Mouse (Mus musculus): ENCODE measurements around the gene Tpsb2. TPM values are rescaled to one million over a fixed set of nuclear protein-coding genes. Genes with fewer than 3 reads are reported as not detected.

Gene Tpsb2
- polyA plus RNA-seq, 1 experiment from 2014 or later: 1.4 TPM

DNA sequence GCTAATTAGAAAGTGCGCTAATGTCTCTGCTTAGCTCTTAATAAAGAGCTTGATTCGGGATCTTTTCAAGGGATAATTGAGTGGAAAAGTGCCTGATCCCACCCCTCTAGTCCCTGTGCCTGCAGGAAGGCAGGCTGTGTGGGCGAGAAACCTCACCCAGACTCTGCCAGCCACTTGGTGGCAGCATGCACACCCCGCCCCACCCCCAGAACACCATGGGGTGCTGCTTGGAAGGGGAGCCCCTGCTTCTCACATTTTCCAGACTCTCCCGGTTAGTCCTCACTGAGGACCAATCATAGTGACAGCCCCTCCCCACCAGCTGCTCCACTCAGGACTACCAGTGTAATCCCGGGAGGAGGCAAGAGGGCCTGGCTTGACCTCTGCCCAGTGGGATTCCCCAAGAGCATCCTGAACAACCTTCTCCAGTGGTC lies 39.9 kb downstream of the Tpsb2 start:
- H3K9ac ChIP-seq (ENCODE audit: low read length): no peak overlapping the region; the same call in 1 of the 2 replicates
- H3K4me1 ChIP-seq (ENCODE audit: control insufficient read depth in 2 of 2, insufficient read depth in 2 of 2, low read length in 2 of 2): peaks cover 57 to 66% of the 10 kb centered on the region in 2 experiments
- ATAC-seq (ENCODE audit: insufficient number of reproducible peaks, insufficient read depth, low FRiP score, low read depth): no peak
- WGBS: 15% methylated on average over 6 of the region's 6 CpGs
- no peaks in the 10 kb centered on the region for H3K9me3 ChIP-seq (ENCODE audit: control insufficient read depth, low read length)
- H3K36me3 ChIP-seq (ENCODE audit: control insufficient read depth, insufficient read depth, low read length): 0 out of 2 replicates have a peak, but pooled peaks cover 4% of the 10 kb centered on the region
- no peak overlapping the region for H3K4me3 ChIP-seq (ENCODE audit: control insufficient read depth in 1 of 2, insufficient read depth in 1 of 2, low read depth in 1 of 2, low read length in 2 of 2)
- peak overlapping the region; percentile 10; the same call in 1 of the 2 replicates for H3K4me2 ChIP-seq (ENCODE audit: low read length)
- peak overlapping the region; percentile 60 to 69 for H3K27ac ChIP-seq (replicated peaks in 1 of 2; ENCODE audit: control insufficient read depth in 1 of 2, insufficient read depth in 1 of 2, low read depth in 2 of 2, low read length in 2 of 2)
- no peaks in the 10 kb centered on the region for H3K27me3 ChIP-seq (ENCODE audit: control insufficient read depth, insufficient read depth, low read length)

DNA sequence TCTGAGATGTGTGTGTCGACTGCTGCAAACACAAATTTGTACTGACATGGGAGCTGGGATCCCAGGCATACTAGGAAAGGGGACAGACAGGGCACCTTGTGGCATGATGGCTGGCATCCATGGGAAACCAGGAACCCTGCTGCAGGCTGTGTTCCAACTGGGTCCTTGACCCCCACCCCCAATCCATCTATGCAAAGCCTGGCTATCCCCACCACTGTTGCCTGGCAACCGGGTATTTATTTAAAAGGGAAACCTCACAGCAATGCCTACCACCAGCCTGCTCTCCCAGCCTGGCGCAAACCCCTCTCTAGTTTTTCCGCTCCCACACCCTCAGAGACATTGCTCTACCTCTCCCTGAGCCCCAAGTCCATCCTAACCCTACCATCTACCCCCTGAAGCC lies 41.2 kb downstream of the Tpsb2 start:
- WGBS: 58% methylated on average over 4 of the region's 4 CpGs
- H3K4me1 ChIP-seq (ENCODE audit: control insufficient read depth in 2 of 2, insufficient read depth in 2 of 2, low read length in 2 of 2): peaks cover 63 to 72% of the 10 kb centered on the region in 2 experiments
- no peak overlapping the region for H3K4me3 ChIP-seq (ENCODE audit: control insufficient read depth in 1 of 2, insufficient read depth in 1 of 2, low read depth in 1 of 2, low read length in 2 of 2)
- peak overlapping the region in 1 of 2 experiments; percentile 60 for H3K27ac ChIP-seq (replicated peaks in 1 of 2; ENCODE audit: control insufficient read depth in 1 of 2, insufficient read depth in 1 of 2, low read depth in 2 of 2, low read length in 2 of 2)
- H3K4me2 ChIP-seq (ENCODE audit: low read length): no peak overlapping the region
- no peaks in the 10 kb centered on the region for H3K9me3 ChIP-seq (ENCODE audit: control insufficient read depth, low read length)
- no peak overlapping the region for H3K9ac ChIP-seq (ENCODE audit: low read length)
- 0 out of 2 replicates have a peak, but pooled peaks cover 4% of the 10 kb centered on the region for H3K36me3 ChIP-seq (ENCODE audit: control insufficient read depth, insufficient read depth, low read length)
- no peaks in the 10 kb centered on the region for H3K27me3 ChIP-seq (ENCODE audit: control insufficient read depth, insufficient read depth, low read length)
- ATAC-seq (ENCODE audit: insufficient number of reproducible peaks, insufficient read depth, low FRiP score, low read depth): no peak

DNA sequence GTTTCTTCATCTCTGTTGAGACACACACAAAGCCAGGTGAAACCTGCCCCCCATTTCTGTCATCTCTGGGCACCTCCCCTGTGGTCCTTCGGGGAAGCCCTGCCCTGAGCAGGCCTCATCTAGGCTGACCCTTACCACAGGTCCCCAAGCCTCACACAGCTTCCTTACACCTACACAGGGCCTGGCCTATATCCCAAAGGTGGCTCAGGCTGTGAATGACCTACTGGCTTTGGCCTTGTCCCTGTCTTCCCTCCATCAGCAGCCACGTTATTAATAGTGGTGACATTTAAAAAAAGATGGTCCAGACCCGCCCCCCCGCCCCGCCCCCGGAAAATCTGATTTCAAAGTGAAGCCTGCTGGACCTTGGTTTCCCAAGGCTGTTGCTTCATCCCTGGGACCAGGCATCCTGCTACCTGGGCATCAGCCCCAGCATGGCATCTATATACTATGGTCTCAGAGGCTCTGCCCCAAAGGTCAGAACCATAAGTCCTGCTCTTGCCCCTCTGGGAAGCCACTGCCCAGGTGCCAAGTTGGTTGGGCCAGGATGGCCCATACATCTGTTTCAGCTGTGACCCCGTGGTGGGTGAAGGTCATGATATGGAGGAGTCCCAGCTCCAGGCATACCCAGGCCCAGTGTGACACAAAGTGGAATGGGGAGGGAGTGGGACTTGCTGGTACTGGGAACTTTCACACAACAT lies 42.3 kb downstream of the Tpsb2 start:
- H3K4me3 ChIP-seq (ENCODE audit: control insufficient read depth in 1 of 2, insufficient read depth in 1 of 2, low read depth in 1 of 2, low read length in 2 of 2): no peak overlapping the region
- H3K9ac ChIP-seq (ENCODE audit: low read length): no peak overlapping the region
- peaks cover 63 to 72% of the 10 kb centered on the region in 2 experiments for H3K4me1 ChIP-seq (ENCODE audit: control insufficient read depth in 2 of 2, insufficient read depth in 2 of 2, low read length in 2 of 2)
- 0 out of 2 replicates have a peak, but pooled peaks cover 4% of the 10 kb centered on the region for H3K36me3 ChIP-seq (ENCODE audit: control insufficient read depth, insufficient read depth, low read length)
- H3K27ac ChIP-seq (replicated peaks in 1 of 2; ENCODE audit: control insufficient read depth in 1 of 2, insufficient read depth in 1 of 2, low read depth in 2 of 2, low read length in 2 of 2): peak overlapping the region; percentile 46 to 60; a peak in 2 of 4 replicates
- no peaks in the 10 kb centered on the region for H3K9me3 ChIP-seq (ENCODE audit: control insufficient read depth, low read length)
- H3K4me2 ChIP-seq (ENCODE audit: low read length): no peak overlapping the region
- WGBS: 62% methylated on average over 7 of the region's 7 CpGs
- H3K27me3 ChIP-seq (ENCODE audit: control insufficient read depth, insufficient read depth, low read length): no peaks in the 10 kb centered on the region
- ATAC-seq (ENCODE audit: insufficient number of reproducible peaks, insufficient read depth, low FRiP score, low read depth): no peak

DNA sequence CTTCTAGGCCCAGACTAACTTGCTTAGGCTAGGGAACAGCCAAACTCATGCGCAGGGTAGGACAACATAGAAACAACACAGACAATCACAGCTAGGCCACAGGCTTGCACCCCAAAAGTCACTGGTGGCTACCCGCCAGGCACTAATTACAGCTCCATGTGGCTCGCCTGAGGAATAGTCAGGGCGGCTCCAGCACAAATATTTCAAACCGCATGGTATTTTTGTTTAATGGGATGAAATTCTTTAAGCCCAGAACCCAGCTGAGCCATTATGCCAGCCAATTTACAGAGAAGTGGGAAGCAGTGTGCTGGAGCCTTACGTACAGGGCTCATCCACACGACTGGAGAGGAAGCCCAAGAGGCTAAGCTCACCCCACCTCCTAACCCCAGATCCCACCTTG lies 43.5 kb downstream of the Tpsb2 start:
- H3K27ac ChIP-seq (replicated peaks in 1 of 2; ENCODE audit: control insufficient read depth in 1 of 2, insufficient read depth in 1 of 2, low read depth in 2 of 2, low read length in 2 of 2): peak overlapping the region; percentile 60 to 65
- H3K36me3 ChIP-seq (ENCODE audit: control insufficient read depth, insufficient read depth, low read length): no peaks in the 10 kb centered on the region
- H3K9ac ChIP-seq (ENCODE audit: low read length): no peak overlapping the region
- H3K4me2 ChIP-seq (ENCODE audit: low read length): no peak overlapping the region
- H3K4me1 ChIP-seq (ENCODE audit: control insufficient read depth in 2 of 2, insufficient read depth in 2 of 2, low read length in 2 of 2): peaks cover 70 to 77% of the 10 kb centered on the region in 2 experiments
- H3K27me3 ChIP-seq (ENCODE audit: control insufficient read depth, insufficient read depth, low read length): no peaks in the 10 kb centered on the region
- WGBS: 79% methylated on average over 7 of the region's 7 CpGs
- no peaks in the 10 kb centered on the region for H3K9me3 ChIP-seq (ENCODE audit: control insufficient read depth, low read length)
- ATAC-seq (ENCODE audit: insufficient number of reproducible peaks, insufficient read depth, low FRiP score, low read depth): no peak
- no peak overlapping the region for H3K4me3 ChIP-seq (ENCODE audit: control insufficient read depth in 1 of 2, insufficient read depth in 1 of 2, low read depth in 1 of 2, low read length in 2 of 2)

DNA sequence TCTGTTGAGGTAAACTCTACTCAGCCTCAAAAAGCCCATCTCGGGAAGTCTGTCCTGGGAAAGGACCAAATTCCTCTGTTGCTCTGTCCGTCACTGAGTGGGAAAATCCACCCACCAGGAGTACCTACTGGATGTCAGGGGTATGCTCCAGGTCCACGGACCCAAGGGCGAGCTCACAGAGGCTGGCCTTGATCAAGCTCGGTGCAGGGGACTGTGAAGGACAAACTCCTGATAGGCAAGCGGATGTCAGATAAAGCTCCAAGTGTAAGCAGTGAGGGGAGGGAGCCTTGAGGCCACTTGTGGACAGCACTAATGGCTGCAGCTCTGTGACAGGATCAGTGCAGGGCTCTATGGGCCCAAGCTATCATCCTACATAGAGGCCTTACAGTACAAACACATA lies 44.1 kb downstream of the Tpsb2 start:
- ATAC-seq (ENCODE audit: insufficient number of reproducible peaks, insufficient read depth, low FRiP score, low read depth): peak; percentile 29; the same call in 1 of the 2 replicates
- H3K4me2 ChIP-seq (ENCODE audit: low read length): no peak overlapping the region

DNA sequence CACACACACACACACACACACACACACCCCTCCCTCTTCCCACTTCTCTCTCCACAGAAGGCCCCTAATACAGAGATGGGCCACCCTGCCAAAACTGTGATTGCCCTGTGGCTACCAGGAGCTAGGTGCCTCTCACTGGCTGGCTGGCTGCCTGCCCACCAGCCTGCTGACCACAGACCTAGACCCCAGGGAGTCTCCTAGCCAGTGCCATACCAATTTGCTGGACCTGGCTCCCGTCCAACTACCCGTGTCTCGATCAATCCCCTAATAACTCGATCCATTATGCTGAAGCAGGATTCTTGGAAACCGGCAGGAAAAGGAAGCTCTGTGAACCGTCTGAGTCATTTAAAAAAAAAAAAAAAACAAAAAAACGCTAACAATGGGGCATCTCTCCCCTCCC lies 44.7 kb downstream of the Tpsb2 start:
- Histone ChIP-seq H3K9me3 (ENCODE audit: control insufficient read depth, low read length) (no peaks in the 10 kb centered on the region), H3K27me3 (ENCODE audit: control insufficient read depth, insufficient read depth, low read length) (no peaks in the 10 kb centered on the region), H3K36me3 (ENCODE audit: control insufficient read depth, insufficient read depth, low read length) (no peaks in the 10 kb centered on the region), H3K9ac (ENCODE audit: low read length) (peak overlapping the region; percentile 45; the same call in 1 of the 2 replicates), H3K27ac (replicated peaks in 1 of 2; ENCODE audit: control insufficient read depth in 1 of 2, insufficient read depth in 1 of 2, low read depth in 2 of 2, low read length in 2 of 2) (peak overlapping the region; percentile 60 to 65), H3K4me1 (ENCODE audit: control insufficient read depth in 2 of 2, insufficient read depth in 2 of 2, low read length in 2 of 2) (peaks cover 69 to 77% of the 10 kb centered on the region in 2 experiments), H3K4me3 (ENCODE audit: control insufficient read depth in 1 of 2, insufficient read depth in 1 of 2, low read depth in 1 of 2, low read length in 2 of 2) (no peak overlapping the region), H3K4me2 (ENCODE audit: low read length) (no peak overlapping the region)
- no peak for ATAC-seq (ENCODE audit: insufficient number of reproducible peaks, insufficient read depth, low FRiP score, low read depth)
- 32% methylated on average over 7 of the region's 7 CpGs for WGBS

More for the DNA sequence above, 44.1 kb downstream of the Tpsb2 start:
- Histone ChIP-seq H3K36me3 (ENCODE audit: control insufficient read depth, insufficient read depth, low read length) (no peaks in the 10 kb centered on the region), H3K9me3 (ENCODE audit: control insufficient read depth, low read length) (no peaks in the 10 kb centered on the region), H3K4me3 (ENCODE audit: control insufficient read depth in 1 of 2, insufficient read depth in 1 of 2, low read depth in 1 of 2, low read length in 2 of 2) (no peak overlapping the region), H3K4me1 (ENCODE audit: control insufficient read depth in 2 of 2, insufficient read depth in 2 of 2, low read length in 2 of 2) (peaks cover 70 to 77% of the 10 kb centered on the region in 2 experiments), H3K27me3 (ENCODE audit: control insufficient read depth, insufficient read depth, low read length) (no peaks in the 10 kb centered on the region), H3K9ac (ENCODE audit: low read length) (0 out of 2 replicates have a peak overlapping the region, but pooled peaks have one; percentile 45), H3K27ac (replicated peaks in 1 of 2; ENCODE audit: control insufficient read depth in 1 of 2, insufficient read depth in 1 of 2, low read depth in 2 of 2, low read length in 2 of 2) (peak overlapping the region; percentile 60 to 65)
- WGBS: 19% methylated on average over 6 of the region's 6 CpGs

DNA sequence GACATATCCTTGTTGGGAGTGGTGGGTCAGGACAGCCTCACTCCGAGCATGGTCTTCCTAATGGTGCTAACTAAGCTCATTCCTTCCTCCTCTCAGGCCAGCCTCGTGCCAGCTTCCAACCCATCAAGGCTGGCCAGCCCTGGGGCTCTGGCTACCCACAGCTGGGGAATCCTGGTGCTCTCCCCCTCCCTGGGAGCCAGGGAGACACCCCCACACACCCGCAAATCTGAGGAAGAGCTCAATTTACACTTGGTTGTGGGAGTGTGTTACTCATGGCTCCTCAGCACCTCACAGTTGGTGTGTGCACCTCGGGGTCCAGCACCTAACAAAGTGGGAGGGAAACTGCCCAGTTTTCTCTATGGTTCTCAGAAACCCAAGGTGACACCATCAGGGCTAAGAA lies 45.1 kb downstream of the Tpsb2 start:
- Histone ChIP-seq H3K4me2 (ENCODE audit: low read length) (no peak overlapping the region), H3K4me3 (ENCODE audit: control insufficient read depth in 1 of 2, insufficient read depth in 1 of 2, low read depth in 1 of 2, low read length in 2 of 2) (no peak overlapping the region), H3K9ac (ENCODE audit: low read length) (no peak overlapping the region), H3K27ac (replicated peaks in 1 of 2; ENCODE audit: control insufficient read depth in 1 of 2, insufficient read depth in 1 of 2, low read depth in 2 of 2, low read length in 2 of 2) (peak overlapping the region; percentile 60 to 65), H3K27me3 (ENCODE audit: control insufficient read depth, insufficient read depth, low read length) (no peaks in the 10 kb centered on the region), H3K4me1 (ENCODE audit: control insufficient read depth in 2 of 2, insufficient read depth in 2 of 2, low read length in 2 of 2) (peaks cover 69 to 77% of the 10 kb centered on the region in 2 experiments), H3K9me3 (ENCODE audit: control insufficient read depth, low read length) (no peaks in the 10 kb centered on the region), H3K36me3 (ENCODE audit: control insufficient read depth, insufficient read depth, low read length) (no peaks in the 10 kb centered on the region)
- no peak for ATAC-seq (ENCODE audit: insufficient number of reproducible peaks, insufficient read depth, low FRiP score, low read depth)
- 29% methylated on average over 4 of the region's 4 CpGs for WGBS

Measured in heart, embryonic 14.5 days (tissue).